15 mouse cellular contexts compared by ENCODE assay signal in genomic region chr6:7473730-7474129, GRCm38 (mm10).
"Had no signal": no experiment of that assay in that cellular context is flagged by ENCODE, and none has a peak within 500 bp of the region (broad histone marks: within the 10 kb centered on the region; RNA-seq: fewer than 3 reads in every experiment).

No protein-coding gene starts in this region.

- H3K27ac ChIP-seq: left cerebral cortex, adult 2 months; liver, embryonic 15.5 days; midbrain, embryonic 10.5 days; neural tube, embryonic 13.5 days had no signal

- DNase-seq: kidney, postnatal 10 days; lung, adult 2 months; lung, postnatal 4 days; retina, postnatal 1 day; right cerebral cortex, postnatal 4 days; spleen, adult 18-20 months; thymus, adult 18-20 months; thymus, postnatal 14 days had no signal

- H3K9me3 ChIP-seq: liver, embryonic 15.5 days; midbrain, embryonic 10.5 days; neural tube, embryonic 13.5 days had no signal

- H3K4me1 ChIP-seq: liver, embryonic 15.5 days; midbrain, embryonic 10.5 days; neural tube, embryonic 13.5 days had no signal

- ATAC-seq: lung, postnatal 0 days; midbrain, embryonic 16.5 days had no signal

- H3K9ac ChIP-seq: liver, embryonic 15.5 days; neural tube, embryonic 13.5 days had no signal

- H3K4me2 ChIP-seq: liver, embryonic 11.5 days; liver, embryonic 15.5 days; neural tube, embryonic 13.5 days had no signal

- H3K27me3 ChIP-seq: liver, embryonic 15.5 days; neural tube, embryonic 13.5 days had no signal

- H3K4me3 ChIP-seq: left cerebral cortex, adult 2 months; liver, embryonic 15.5 days; midbrain, embryonic 10.5 days; neural tube, embryonic 13.5 days had no signal

- H3K36me3 ChIP-seq: liver, embryonic 15.5 days; midbrain, embryonic 10.5 days; neural tube, embryonic 13.5 days had no signal
